Mouse (Mus musculus) G1E (cell line): Measurements from ENCODE around the gene Peli2.

Experiments
- CTCF ChIP-seq: IDR thresholded peaks from 2 replicates; pipeline ENCODE4 v1.5.1; 2012; ENCODE audit warnings: low read depth, low read length, inconsistent platforms, mixed read lengths
- GATA1 ChIP-seq: IDR thresholded peaks from 2 replicates; pipeline ENCODE4 v1.6.1; 2012; ENCODE audit warnings: borderline replicate concordance, low read length, inconsistent platforms, mixed read lengths
- GATA2 ChIP-seq: IDR thresholded peaks from 2 replicates; pipeline ENCODE4 v1.6.1; 2012; ENCODE audit warnings: low read depth, low read length, inconsistent platforms, borderline replicate concordance
- POLR2AphosphoS5 ChIP-seq: IDR thresholded peaks from 2 replicates; pipeline ENCODE4 v1.6.1; 2012; ENCODE audit warnings: low read depth, low read length, inconsistent platforms; ENCODE audit not compliant: insufficient replicate concordance
- TAL1 ChIP-seq: conservative IDR thresholded peaks from 2 replicates; pipeline ENCODE4 v1.6.1; 2012; ENCODE audit warnings: low read depth, low read length, inconsistent platforms, mixed read lengths

DNA sequence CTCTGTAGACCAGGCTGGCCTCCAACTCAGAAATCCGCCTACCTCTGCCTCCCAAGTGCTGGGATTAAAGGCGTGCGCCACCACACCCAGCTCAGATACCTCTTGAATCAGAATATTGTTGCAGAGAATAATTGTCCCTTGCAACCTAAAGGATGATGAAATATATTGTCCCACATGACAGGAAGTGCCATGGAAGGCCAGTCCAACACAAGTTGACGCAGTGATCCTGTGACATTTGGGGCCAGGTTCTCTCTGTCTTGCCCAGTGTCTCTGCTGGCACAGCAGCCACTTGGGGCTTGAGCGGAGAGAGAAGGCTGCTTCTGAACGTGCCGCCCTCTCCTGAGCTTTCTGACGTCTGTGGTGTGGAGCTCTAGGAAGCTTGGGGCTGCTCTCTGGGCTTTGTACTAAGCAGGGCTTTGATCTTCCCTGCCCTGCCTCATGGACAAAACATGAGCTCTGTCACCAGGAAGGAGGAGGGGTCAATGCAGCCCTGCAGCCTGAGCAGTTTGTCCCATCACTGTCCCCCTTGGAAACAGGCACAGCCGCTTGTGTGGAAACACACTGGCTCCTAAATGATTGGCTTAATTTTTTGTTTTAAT lies 130.9 kb downstream of the Peli2 start:
- TF ChIP-seq CTCF (no peak), POLR2AphosphoS5 (no peak), TAL1 (no peak), GATA2 (no peak), GATA1 (no peak)
